Comparison of ENCODE assay signal across 12 mouse cellular contexts in the genomic region with DNA sequence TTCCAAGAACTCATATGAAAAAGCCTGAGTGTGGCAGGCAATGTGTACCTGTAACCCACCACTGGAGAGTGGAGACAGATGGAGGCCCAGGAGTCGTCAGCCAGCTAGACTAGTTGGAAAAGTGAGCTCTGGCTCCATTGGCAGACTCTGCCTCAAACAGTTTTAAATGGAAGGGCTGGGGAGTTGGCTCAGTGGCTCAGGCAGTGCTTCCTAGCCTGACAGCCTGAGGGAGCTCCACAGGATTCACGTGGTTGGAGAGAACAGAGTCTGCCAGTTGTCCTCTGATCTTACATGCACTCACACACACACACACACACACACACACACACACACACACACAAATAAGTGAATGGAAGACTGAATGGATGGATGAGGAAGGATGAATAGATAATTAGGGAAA. TPM values are rescaled to one million over a fixed set of nuclear protein-coding genes. Genes with fewer than 3 reads are reported as not detected.
DNase-seq lines count a peak whose midpoint lies in the region; ATAC-seq and TF ChIP-seq lines count a peak whose summit lies in the region.
"Had no signal": no experiment of that assay in that cellular context is flagged by ENCODE, and none has a peak within 500 bp of the region (broad histone marks: within the 10 kb centered on the region; RNA-seq: fewer than 3 reads in every experiment).

No protein-coding gene starts in this region.

- no peak for TF ChIP-seq POLR2A in myocyte (IDR thresholded peaks at IDR 0.05; ENCODE audit: insufficient read length, low read depth)

- no peak overlapping the region for H3ac ChIP-seq in myocyte (ENCODE audit: control insufficient read depth, insufficient read length)

- peak; percentile 17; the same call in 1 of the 2 replicates for TF ChIP-seq CTCF in liver, postnatal 0 days (IDR thresholded peaks at IDR 0.05; ENCODE audit: low read depth)

- H3K27me3 ChIP-seq in hindbrain, embryonic 15.5 days = no peaks in the 10 kb centered on the region
- H3K27me3 ChIP-seq in hindbrain, embryonic 11.5 days (ENCODE audit: control insufficient read depth, insufficient read depth, low read length) = no peaks in the 10 kb centered on the region
- no peaks in the 10 kb centered on the region for H3K27me3 ChIP-seq in liver, postnatal 0 days (ENCODE audit: insufficient read depth, low read length)
- H3K27me3 ChIP-seq in liver, embryonic 11.5 days (replicated peaks; ENCODE audit: control insufficient read depth, insufficient read depth, low read length) = no peaks in the 10 kb centered on the region
- H3K27me3 ChIP-seq in myocyte (ENCODE audit: control insufficient read depth, insufficient read depth, insufficient read length) = no peaks in the 10 kb centered on the region
- no peaks in the 10 kb centered on the region for H3K27me3 ChIP-seq in intestine, embryonic 15.5 days (replicated peaks)
- H3K27me3 ChIP-seq: liver, embryonic 15.5 days had no signal

- no peak overlapping the region for H3K9ac ChIP-seq in hindbrain, embryonic 15.5 days
- no peak overlapping the region for H3K9ac ChIP-seq in hindbrain, embryonic 11.5 days (ENCODE audit: low read depth, low read length)
- no peak overlapping the region for H3K9ac ChIP-seq in liver, postnatal 0 days (replicated peaks)
- no peak overlapping the region for H3K9ac ChIP-seq in liver, embryonic 11.5 days (ENCODE audit: low read depth, low read length)
- H3K9ac ChIP-seq in intestine, embryonic 15.5 days = no peak overlapping the region
- H3K9ac ChIP-seq: liver, embryonic 15.5 days had no signal

- 21% methylated on average over 2 of the region's 2 CpGs for WGBS in hindbrain, embryonic 15.5 days
- 28% methylated on average over 2 of the region's 2 CpGs for WGBS in hindbrain, embryonic 11.5 days
- WGBS in liver, postnatal 0 days (ENCODE audit: insufficient replicate concordance) = 73% methylated on average over 2 of the region's 2 CpGs
- 48% methylated on average over 2 of the region's 2 CpGs for WGBS in liver, embryonic 11.5 days
- WGBS in intestine, embryonic 15.5 days = 25% methylated on average over 2 of the region's 2 CpGs

- no peak for DNase-seq in frontal cortex, postnatal 36 days (ENCODE audit: low spot score in 2 of 2)
- DNase-seq in hindbrain, embryonic 11.5 days (ENCODE audit: low spot score) = no peak
- DNase-seq in liver, postnatal 0 days = no peak
- DNase-seq in liver, embryonic 11.5 days (ENCODE audit: low spot score) = no peak
- DNase-seq: adrenal gland, adult 8-10 months; thymus, postnatal 14 days had no signal

- no peaks in the 10 kb centered on the region for H3K36me3 ChIP-seq in hindbrain, embryonic 15.5 days
- no peaks in the 10 kb centered on the region for H3K36me3 ChIP-seq in hindbrain, embryonic 11.5 days (ENCODE audit: control insufficient read depth, insufficient read depth, low read length)
- no peaks in the 10 kb centered on the region; the same call in none of the 2 replicates for H3K36me3 ChIP-seq in liver, postnatal 0 days (replicated peaks; ENCODE audit: insufficient read depth, low read length)
- H3K36me3 ChIP-seq in liver, embryonic 11.5 days (ENCODE audit: control insufficient read depth, insufficient read depth, low read length) = no peaks in the 10 kb centered on the region
- no peaks in the 10 kb centered on the region for H3K36me3 ChIP-seq in myocyte (ENCODE audit: control insufficient read depth, insufficient read depth)
- no peaks in the 10 kb centered on the region for H3K36me3 ChIP-seq in intestine, embryonic 15.5 days
- H3K36me3 ChIP-seq: liver, embryonic 15.5 days had no signal

- no peak for TF ChIP-seq EP300 in liver, postnatal 0 days (IDR thresholded peaks at IDR 0.05; ENCODE audit: low read depth)

- H3K4me1 ChIP-seq in hindbrain, embryonic 15.5 days (replicated peaks) = peaks cover 38% of the 10 kb centered on the region
- H3K4me1 ChIP-seq in hindbrain, embryonic 11.5 days (replicated peaks; ENCODE audit: control insufficient read depth, insufficient read depth, low read length) = no peaks in the 10 kb centered on the region
- peaks cover 12% of the 10 kb centered on the region for H3K4me1 ChIP-seq in liver, postnatal 0 days (ENCODE audit: insufficient read depth)
- H3K4me1 ChIP-seq in liver, embryonic 11.5 days (replicated peaks; ENCODE audit: control insufficient read depth, insufficient read depth, low read length) = peaks cover 25% of the 10 kb centered on the region
- peaks cover 9% of the 10 kb centered on the region for H3K4me1 ChIP-seq in intestine, embryonic 15.5 days (replicated peaks)

- no peak overlapping the region for H3K4me3 ChIP-seq in hindbrain, embryonic 15.5 days
- H3K4me3 ChIP-seq in hindbrain, embryonic 11.5 days (ENCODE audit: low read depth, low read length) = no peak overlapping the region
- no peak overlapping the region for H3K4me3 ChIP-seq in liver, postnatal 0 days (ENCODE audit: low read depth, low read length)
- no peak overlapping the region for H3K4me3 ChIP-seq in liver, embryonic 11.5 days (ENCODE audit: low read depth, low read length)
- no peak overlapping the region for H3K4me3 ChIP-seq in myocyte
- H3K4me3 ChIP-seq in intestine, embryonic 15.5 days (replicated peaks) = no peak overlapping the region
- H3K4me3 ChIP-seq: liver, embryonic 15.5 days; megakaryocyte, embryonic 14.5 days had no signal

- H3K79me2 ChIP-seq in myocyte (ENCODE audit: control insufficient read depth, insufficient read depth) = peaks cover 73% of the 10 kb centered on the region

- H3K27ac ChIP-seq in hindbrain, embryonic 15.5 days (replicated peaks) = 0 out of 2 replicates have a peak overlapping the region, but pooled peaks have one; percentile 25
- H3K27ac ChIP-seq in hindbrain, embryonic 11.5 days (ENCODE audit: low read depth, low read length) = no peak overlapping the region
- no peak overlapping the region for H3K27ac ChIP-seq in liver, postnatal 0 days (ENCODE audit: low read depth)
- H3K27ac ChIP-seq in liver, embryonic 11.5 days (ENCODE audit: low read depth, low read length) = no peak overlapping the region
- H3K27ac ChIP-seq in intestine, embryonic 15.5 days = no peak overlapping the region
- H3K27ac ChIP-seq: liver, embryonic 15.5 days had no signal

- H3K4me2 ChIP-seq in hindbrain, embryonic 15.5 days = no peak overlapping the region
- H3K4me2 ChIP-seq in hindbrain, embryonic 11.5 days (replicated peaks; ENCODE audit: low read depth, low read length) = no peak overlapping the region
- no peak overlapping the region for H3K4me2 ChIP-seq in liver, postnatal 0 days (ENCODE audit: low read depth, low read length)
- H3K4me2 ChIP-seq in liver, embryonic 11.5 days = no peak overlapping the region
- peak overlapping the region; percentile 75 for H3K4me2 ChIP-seq in myocyte (ENCODE audit: low read depth)
- no peak overlapping the region for H3K4me2 ChIP-seq in intestine, embryonic 15.5 days (replicated peaks)
- H3K4me2 ChIP-seq: liver, embryonic 15.5 days had no signal

- ATAC-seq in frontal cortex, adult (ENCODE audit: low TSS enrichment) = peak; percentile 66
- ATAC-seq in hindbrain, embryonic 15.5 days (ENCODE audit: low FRiP score, low read depth) = no peak
- ATAC-seq in hindbrain, embryonic 11.5 days (ENCODE audit: low FRiP score) = no peak
- ATAC-seq in liver, postnatal 0 days = no peak
- ATAC-seq in liver, embryonic 11.5 days (replicated peaks; ENCODE audit: low FRiP score) = no peak
- ATAC-seq in intestine, embryonic 15.5 days = no peak

- H3K9me3 ChIP-seq in hindbrain, embryonic 15.5 days = no peaks in the 10 kb centered on the region
- no peaks in the 10 kb centered on the region for H3K9me3 ChIP-seq in hindbrain, embryonic 11.5 days (ENCODE audit: control insufficient read depth, low read length)
- H3K9me3 ChIP-seq in liver, postnatal 0 days (ENCODE audit: low read length) = no peaks in the 10 kb centered on the region
- H3K9me3 ChIP-seq in liver, embryonic 11.5 days (ENCODE audit: control insufficient read depth, low read length) = no peaks in the 10 kb centered on the region
- no peaks in the 10 kb centered on the region for H3K9me3 ChIP-seq in intestine, embryonic 15.5 days
- H3K9me3 ChIP-seq: liver, embryonic 15.5 days; megakaryocyte, embryonic 14.5 days had no signal

TF ChIP-seq in myocyte, 11 proteins besides CTCF, POLR2A, EP300 and RAD21:
- no peak for TF ChIP-seq CEBPB (IDR thresholded peaks at IDR 0.05; ENCODE audit: insufficient read depth, poor library complexity, severe bottlenecking)
- TF ChIP-seq MYOG (IDR thresholded peaks at IDR 0.05; ENCODE audit: control insufficient read depth in 1 of 3, insufficient read depth in 1 of 3, insufficient read length in 2 of 3, low read depth in 2 of 3) = peak in 2 of 3 experiments; percentile 7 to 23
- no peak for TF ChIP-seq MAX (IDR thresholded peaks at IDR 0.05; ENCODE audit: low read depth)
- no peak for TF ChIP-seq POLR2AphosphoS2 (IDR thresholded peaks at IDR 0.05; ENCODE audit: insufficient read length, low read depth)
TF ChIP-seq in myocyte: peak in this region for 1.

RNA-seq across cellular contexts. Expression of gene Gm10277, which starts 18.7 kb away (rescaled TPM):
- polyA plus RNA-seq in hindbrain, embryonic 15.5 days (2015; fragmentation: Nextera tagmentation; extraction: Ambion mirVana) = 1.4 and 1.9 TPM in 2 replicates
- 0.74 and 0.96 TPM in 2 replicates for polyA plus RNA-seq in hindbrain, embryonic 11.5 days (2014; fragmentation: Nextera tagmentation; extraction: Ambion mirVana)
- polyA plus RNA-seq in liver, postnatal 0 days (2015; fragmentation: Nextera tagmentation; extraction: Ambion mirVana) = 0.12 and 0.31 TPM in 2 replicates
- polyA plus RNA-seq in liver, embryonic 11.5 days (2014; fragmentation: Nextera tagmentation; extraction: Ambion mirVana) = 1.5 and 2.0 TPM in 2 replicates
- 0.07 TPM for polyA plus RNA-seq in myocyte (2012; fragmentation: generic; extraction: Trizol)
- 0.93 and 1.5 TPM in 2 replicates for polyA plus RNA-seq in intestine, embryonic 15.5 days (2015; fragmentation: Nextera tagmentation; extraction: Ambion mirVana)

RNA-seq across cellular contexts. Expression of gene Myo18a, which starts 43.2 kb away (rescaled TPM):
- polyA plus RNA-seq in hindbrain, embryonic 15.5 days (2015; fragmentation: Nextera tagmentation; extraction: Ambion mirVana) = 43.7 and 48.3 TPM in 2 replicates
- 22.7 and 29.2 TPM in 2 replicates for polyA plus RNA-seq in hindbrain, embryonic 11.5 days (2014; fragmentation: Nextera tagmentation; extraction: Ambion mirVana)
- 10.4 and 10.5 TPM in 2 replicates for polyA plus RNA-seq in liver, postnatal 0 days (2015; fragmentation: Nextera tagmentation; extraction: Ambion mirVana)
- 37.1 and 38.3 TPM in 2 replicates for polyA plus RNA-seq in liver, embryonic 11.5 days (2014; fragmentation: Nextera tagmentation; extraction: Ambion mirVana)
- polyA plus RNA-seq in myocyte (2012; fragmentation: generic; extraction: Trizol) = 169 TPM
- 27.7 and 32.1 TPM in 2 replicates for polyA plus RNA-seq in intestine, embryonic 15.5 days (2015; fragmentation: Nextera tagmentation; extraction: Ambion mirVana)
